Mouse (Mus musculus) embryonic facial prominence, embryonic 14.5 days (tissue): Measurements from ENCODE around the gene Mybpc3. TPM values are rescaled to one million over a fixed set of nuclear protein-coding genes. Genes with fewer than 3 reads are reported as not detected.

Experiments used
- polyA plus RNA-seq: library from polyadenylated mRNA; unstranded; fragments of >200 nt; fragmentation: Nextera tagmentation; extraction: Ambion mirVana; gene quantifications from 2 replicates; pipeline ENCODE4 v1.2.1, GENCODE M21; 2014

Gene Mybpc3
- polyA plus RNA-seq, 1 experiment from 2014 or later: 0.79 TPM

Other genes starting within 250 kb of the Mybpc3 start
- 19.9 and 22.8 TPM in 2 replicates for gene C1qtnf4, start 232.3 kb upstream of the Mybpc3 start, polyA plus RNA-seq
- 25.8 and 31.0 TPM in 2 replicates for gene Kbtbd4, start 213.4 kb upstream of the Mybpc3 start, polyA plus RNA-seq
- gene Ndufs3, start 213.3 kb upstream of the Mybpc3 start, polyA plus RNA-seq: 203 and 206 TPM in 2 replicates
- 48.5 and 53.8 TPM in 2 replicates for gene Celf1, start 177.8 kb upstream of the Mybpc3 start, polyA plus RNA-seq
- 35.4 and 40.5 TPM in 2 replicates for gene Rapsn, start 82.5 kb upstream of the Mybpc3 start, polyA plus RNA-seq
- 309 and 320 TPM in 2 replicates for gene Psmc3, start 64.1 kb upstream of the Mybpc3 start, polyA plus RNA-seq
- gene Slc39a13, start 47.7 kb upstream of the Mybpc3 start, polyA plus RNA-seq: 62.1 and 64.8 TPM in 2 replicates
- 10.2 and 10.6 TPM in 2 replicates for gene Spi1, start 35.8 kb upstream of the Mybpc3 start, polyA plus RNA-seq
- 7.9 and 8.6 TPM in 2 replicates for gene Madd, start 65.7 kb downstream of the Mybpc3 start, polyA plus RNA-seq
- 1.5 and 2.7 TPM in 2 replicates for gene Nr1h3, start 84.7 kb downstream of the Mybpc3 start, polyA plus RNA-seq
- gene Acp2, start 84.7 kb downstream of the Mybpc3 start, polyA plus RNA-seq: 29.4 and 32.3 TPM in 2 replicates
- gene Ddb2, start 118.8 kb downstream of the Mybpc3 start, polyA plus RNA-seq: 14.1 and 16.3 TPM in 2 replicates
- 59.9 and 64.3 TPM in 2 replicates for gene Pacsin3, start 137.8 kb downstream of the Mybpc3 start, polyA plus RNA-seq
- gene Arfgap2, start 146.8 kb downstream of the Mybpc3 start, polyA plus RNA-seq: 68.1 and 79.3 TPM in 2 replicates